Mouse (Mus musculus): ENCODE results near the gene Mmp21.
"Not testable (repeated sequence)": the region's sequence is repeated elsewhere in the genome, so short reads cannot be mapped to it uniquely, and the experiment has no call there.

Mmp21 gene

DNA sequence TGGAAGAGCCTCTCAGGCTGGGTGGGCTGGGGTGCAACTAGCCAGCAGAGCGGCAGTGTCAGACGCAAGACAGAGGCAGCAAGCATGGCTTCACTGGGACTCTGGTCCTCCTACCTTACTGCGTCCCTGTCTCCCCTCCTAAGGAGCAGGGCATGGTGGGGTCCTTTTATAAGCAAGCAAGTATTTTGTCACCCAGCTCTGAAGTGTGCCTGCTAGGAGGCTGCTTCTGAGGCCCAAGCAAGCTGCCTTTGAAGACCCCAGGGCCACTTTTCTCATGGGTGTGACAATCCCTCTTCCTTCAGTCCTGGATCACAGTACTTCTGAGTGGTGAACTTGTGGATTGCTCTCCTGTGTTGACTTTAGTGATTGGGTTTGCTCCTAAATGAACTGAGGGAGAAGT is at the start of gene Mmp21:
TSS of gene Mmp21 (minus strand) at position 101 of the 400 bp plus-strand sequence.
- DNase-seq = no peak

- no peak for DNase-seq
Measured at GRCm38 (mm10) chr7:133729351-133729750, 49.5 kb upstream of the Mmp21 start.

- DNase-seq = no peak
Measured at GRCm38 (mm10) chr7:133727027-133727426, 47.2 kb upstream of the Mmp21 start.

- no peak for DNase-seq
Measured at GRCm38 (mm10) chr7:133725571-133725970, 45.7 kb upstream of the Mmp21 start.

- no peak for DNase-seq
Measured at GRCm38 (mm10) chr7:133724844-133725243, 45.0 kb upstream of the Mmp21 start.

DNA sequence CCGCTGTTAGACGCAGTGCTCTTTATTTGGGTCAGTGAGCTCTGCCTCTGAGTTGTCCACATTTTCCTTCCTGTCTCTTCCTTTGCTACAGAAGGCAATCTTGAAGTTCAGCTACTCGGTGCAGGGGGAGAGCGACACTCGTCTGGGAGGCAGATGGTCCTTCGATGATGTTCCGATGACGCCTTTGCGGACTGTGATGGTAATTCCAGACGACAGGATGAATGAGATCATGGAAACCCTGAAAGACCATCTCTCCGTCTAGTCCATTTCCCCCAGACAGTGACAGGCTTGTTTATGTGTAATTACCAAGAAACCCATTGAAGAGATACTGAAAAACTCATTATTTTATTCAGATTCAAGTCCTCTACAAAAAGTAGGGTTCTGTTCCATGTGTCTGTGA is 40.8 kb upstream of the Mmp21 start:
- DNase-seq = no peak

GRCm38 (mm10) chr7:133718580-133718979 is 38.7 kb upstream of the Mmp21 start:
- DNase-seq = no peak

DNA sequence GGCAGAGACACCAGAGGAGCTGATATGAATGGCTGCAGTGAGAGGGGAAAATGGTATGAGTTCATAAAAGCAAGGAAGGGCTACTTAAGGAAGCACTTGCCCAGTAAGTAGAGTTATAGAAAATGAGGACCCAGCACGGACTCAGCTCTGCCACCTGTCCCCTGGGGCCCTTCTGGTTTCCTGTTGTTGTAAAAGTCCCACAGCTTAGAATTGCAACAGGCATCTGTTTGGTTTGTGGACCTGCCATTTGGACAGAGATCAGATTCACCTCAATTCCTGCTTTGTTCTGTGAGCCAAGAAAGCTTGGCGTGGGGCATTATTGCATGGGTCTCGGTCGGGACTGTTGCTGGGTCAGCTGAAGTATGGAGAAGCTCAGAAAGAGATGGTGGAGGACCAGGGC is 35.5 kb upstream of the Mmp21 start:
- no peak for DNase-seq

- DNase-seq = no peak
Measured at GRCm38 (mm10) chr7:133707301-133707700, 27.4 kb upstream of the Mmp21 start.

- DNase-seq = no peak
Measured at GRCm38 (mm10) chr7:133703906-133704305, 24.0 kb upstream of the Mmp21 start.

DNA sequence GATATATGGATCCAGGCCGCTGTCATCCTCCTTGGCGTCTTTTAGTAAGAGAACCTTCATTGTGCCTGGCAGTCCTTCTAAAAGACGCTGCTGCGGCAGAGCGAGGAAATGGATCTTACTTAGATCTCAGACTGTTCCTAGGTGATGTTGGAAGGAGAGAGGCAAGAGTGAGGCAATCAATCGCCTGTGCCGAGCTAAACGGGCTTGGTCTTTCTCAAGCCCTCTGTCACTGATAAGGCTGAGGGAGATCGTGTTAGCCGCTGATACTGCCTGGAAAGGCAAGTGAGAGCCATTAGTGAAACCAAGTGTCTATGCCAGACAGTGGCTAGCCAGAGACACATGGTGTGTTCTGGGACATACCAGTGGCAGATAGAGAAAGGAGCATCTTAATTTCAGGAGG is 22.5 kb upstream of the Mmp21 start:
- no peak for DNase-seq

- no peak for DNase-seq
Measured at GRCm38 (mm10) chr7:133701366-133701765, 21.5 kb upstream of the Mmp21 start.

DNA sequence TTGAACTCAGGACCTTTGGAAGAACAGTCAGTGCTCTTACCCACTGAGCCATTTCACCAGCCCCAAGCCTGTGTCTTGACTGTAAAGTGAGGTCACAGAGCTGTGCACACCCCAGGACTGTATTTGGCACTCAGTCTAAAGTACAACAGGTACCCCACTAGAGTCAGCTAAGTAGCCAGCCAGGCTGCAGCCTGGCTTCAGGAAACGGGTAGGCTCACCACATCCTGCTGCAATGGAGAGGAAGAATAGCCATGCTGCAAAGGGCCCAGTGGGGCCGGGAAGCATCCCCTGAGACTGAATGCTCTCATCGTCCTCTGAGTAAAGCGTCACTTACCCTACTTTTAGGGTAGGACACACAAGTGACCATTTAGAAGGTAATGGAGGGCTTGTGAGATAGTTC is 20.0 kb upstream of the Mmp21 start:
- DNase-seq = no peak

- DNase-seq = no peak
Measured at GRCm38 (mm10) chr7:133698021-133698709, 18.3 kb upstream of the Mmp21 start.

DNA sequence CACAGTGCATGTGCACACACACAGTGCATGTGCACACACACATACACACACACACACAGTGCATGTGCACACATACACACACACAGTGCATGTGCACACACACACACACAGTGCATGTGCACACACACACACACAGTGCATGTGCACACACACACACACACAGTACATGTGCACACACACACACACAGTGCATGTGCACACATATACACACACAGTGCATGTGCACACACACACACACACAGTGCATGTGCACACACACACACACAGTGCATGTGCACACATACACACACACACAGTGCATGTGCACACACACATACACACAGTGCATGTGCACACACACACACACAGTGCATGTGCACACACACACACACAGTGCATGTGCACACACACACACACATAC is 5.8 kb upstream of the Mmp21 start:
- not testable (repeated sequence) for DNase-seq

GRCm38 (mm10) chr7:133684701-133685100 is 4.8 kb upstream of the Mmp21 start:
- DNase-seq = no peak

GRCm38 (mm10) chr7:133684110-133684509 is 4.2 kb upstream of the Mmp21 start:
- DNase-seq = no peak

- DNase-seq = no peak
Measured at GRCm38 (mm10) chr7:133683626-133684025, 3.8 kb upstream of the Mmp21 start.

- DNase-seq = no peak
Measured at GRCm38 (mm10) chr7:133679439-133679838, 422 bp downstream of the Mmp21 start.

DNA sequence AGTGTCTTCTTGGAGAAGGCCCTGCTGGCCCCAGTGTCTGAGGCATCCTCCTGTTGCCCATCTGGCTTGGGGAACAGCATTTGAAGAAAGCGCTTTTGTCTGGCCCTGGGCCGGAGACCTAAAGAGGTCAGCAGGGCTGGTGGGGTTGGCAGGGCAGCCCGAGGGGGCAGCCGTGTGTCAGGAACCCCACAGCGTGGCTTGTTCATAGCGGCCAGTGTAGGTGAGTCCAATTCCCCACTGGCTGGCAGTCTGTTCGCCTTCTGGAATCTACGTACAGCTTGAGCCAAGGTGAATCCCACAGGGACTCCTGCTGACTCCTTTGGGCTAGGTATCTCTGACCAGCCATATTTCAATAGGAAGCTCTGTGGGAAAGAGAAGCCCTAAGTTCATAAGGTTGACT is 1.1 kb downstream of the Mmp21 start:
- no peak for DNase-seq

GRCm38 (mm10) chr7:133676002-133676401 is 3.9 kb downstream of the Mmp21 start:
- DNase-seq = no peak

- no peak for DNase-seq
Measured at GRCm38 (mm10) chr7:133670846-133671245, 9.0 kb downstream of the Mmp21 start.

DNA sequence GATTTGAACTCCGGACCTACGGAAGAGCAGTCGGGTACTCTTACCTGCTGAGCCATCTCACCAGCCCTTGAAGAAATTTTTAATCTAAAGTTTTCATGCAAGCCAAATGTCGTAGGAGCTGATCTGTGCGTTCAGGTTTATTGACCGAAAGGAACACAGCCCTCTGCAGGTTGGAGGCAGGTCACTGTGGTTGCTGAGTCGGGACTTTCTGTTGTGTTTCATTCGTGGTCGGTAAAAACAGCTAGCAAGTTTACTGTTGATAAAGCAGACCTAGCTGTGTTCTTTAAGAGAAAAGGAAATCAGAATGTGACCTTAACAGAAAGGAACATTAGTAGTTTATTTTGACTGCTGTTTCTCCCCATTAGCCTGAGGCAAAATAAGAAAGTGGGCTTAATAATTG is 9.9 kb downstream of the Mmp21 start:
- DNase-seq = no peak

- DNase-seq = peak; percentile 16
Measured at GRCm38 (mm10) chr7:133669071-133669470, 10.8 kb downstream of the Mmp21 start.

GRCm38 (mm10) chr7:133662467-133662866 is 17.4 kb downstream of the Mmp21 start:
- DNase-seq = no peak

Measured in kidney, postnatal 14 days (tissue).